Mouse (Mus musculus) CH12.LX (cell line): Measurements from ENCODE around the gene Chrd.

Experiments used
- CTCF ChIP-seq, 2 experiments: IDR thresholded peaks in 1 of 2; conservative IDR thresholded peaks in 1 of 2; 2 replicates each; pipeline ENCODE4 v1.5.1; 2011 to 2012; ENCODE audit warnings: low read depth in 2 of 2, low read length in 2 of 2, improper control_type of control experiment in 1 of 2, inconsistent platforms in 1 of 2, mild to moderate bottlenecking in 1 of 2, moderate library complexity in 1 of 2
- EP300 ChIP-seq: IDR thresholded peaks from 2 replicates; pipeline ENCODE4 v1.6.1; 2011; ENCODE audit warnings: low read length, improper control_type of control experiment
- MAFK ChIP-seq: IDR thresholded peaks from 2 replicates; pipeline ENCODE4 v1.6.1; 2011; ENCODE audit warnings: low read length, improper control_type of control experiment; ENCODE audit not compliant: insufficient replicate concordance
- MAX ChIP-seq: IDR thresholded peaks from 2 replicates; pipeline ENCODE4 v1.6.1; 2011; ENCODE audit warnings: low read length, improper control_type of control experiment
- MXI1 ChIP-seq: IDR thresholded peaks from 2 replicates; pipeline ENCODE4 v1.6.1; 2011; ENCODE audit warnings: mild to moderate bottlenecking, low read depth, low read length, improper control_type of control experiment
- MYC ChIP-seq: IDR thresholded peaks from 2 replicates; pipeline ENCODE4 v1.6.1; 2011; ENCODE audit warnings: low read depth, mild to moderate bottlenecking, improper control_type of control experiment, low read length
- NELFE ChIP-seq: IDR thresholded peaks from 2 replicates; pipeline ENCODE4 v1.6.1; 2011; ENCODE audit warnings: low read depth, low read length, improper control_type of control experiment
- POLR2A ChIP-seq: IDR thresholded peaks from 2 replicates; pipeline ENCODE4 v1.6.1; 2011; ENCODE audit warnings: low read depth, mild to moderate bottlenecking, improper control_type of control experiment, low read length
- POLR2AphosphoS2 ChIP-seq: IDR thresholded peaks from 2 replicates; pipeline ENCODE4 v1.6.1; 2011; ENCODE audit warnings: low read depth, low read length, improper control_type of control experiment
- SMC3 ChIP-seq: IDR thresholded peaks from 2 replicates; pipeline ENCODE4 v1.6.1; 2011; ENCODE audit warnings: low read depth, low read length, improper control_type of control experiment
- TBP ChIP-seq: conservative IDR thresholded peaks from 2 replicates; pipeline ENCODE4 v1.6.1; 2011; ENCODE audit warnings: low read depth, low read length, improper control_type of control experiment
- TCF12 ChIP-seq: IDR thresholded peaks from 2 replicates; pipeline ENCODE4 v1.6.1; 2014; ENCODE audit warnings: low read depth, mild to moderate bottlenecking, inconsistent platforms, low read length, improper control_type of control experiment
- UBTF ChIP-seq: IDR thresholded peaks from 2 replicates; pipeline ENCODE4 v1.6.1; 2012; ENCODE audit warnings: low read depth, mild to moderate bottlenecking, inconsistent platforms, low read length, improper control_type of control experiment, moderate library complexity
- USF2 ChIP-seq: conservative IDR thresholded peaks from 2 replicates; pipeline ENCODE4 v1.6.1; 2011; ENCODE audit warnings: low read depth, low read length, improper control_type of control experiment

- no peak for TF ChIP-seq CTCF (conservative IDR thresholded peaks at IDR 0.05 in 1 of 2, IDR thresholded peaks at IDR 0.05 in 1 of 2; ENCODE audit: low read depth in 2 of 2, low read length in 2 of 2)
- TF ChIP-seq MXI1 = no peak
- no peak for TF ChIP-seq EP300
- TF ChIP-seq UBTF = no peak
- TF ChIP-seq SMC3 = no peak
- no peak for TF ChIP-seq TCF12
- TF ChIP-seq POLR2A = no peak
- no peak for TF ChIP-seq TBP
- TF ChIP-seq POLR2AphosphoS2 = no peak
- no peak for TF ChIP-seq MAX
- TF ChIP-seq USF2 = no peak
- no peak for TF ChIP-seq NELFE
- no peak for TF ChIP-seq MAFK
- no peak for TF ChIP-seq MYC
Observed at GRCm38 (mm10) chr16:20721808-20722207, 11.1 kb upstream of the Chrd start.
